Mouse (Mus musculus): ENCODE data around the gene Kremen1.

Gene Kremen1

DNA sequence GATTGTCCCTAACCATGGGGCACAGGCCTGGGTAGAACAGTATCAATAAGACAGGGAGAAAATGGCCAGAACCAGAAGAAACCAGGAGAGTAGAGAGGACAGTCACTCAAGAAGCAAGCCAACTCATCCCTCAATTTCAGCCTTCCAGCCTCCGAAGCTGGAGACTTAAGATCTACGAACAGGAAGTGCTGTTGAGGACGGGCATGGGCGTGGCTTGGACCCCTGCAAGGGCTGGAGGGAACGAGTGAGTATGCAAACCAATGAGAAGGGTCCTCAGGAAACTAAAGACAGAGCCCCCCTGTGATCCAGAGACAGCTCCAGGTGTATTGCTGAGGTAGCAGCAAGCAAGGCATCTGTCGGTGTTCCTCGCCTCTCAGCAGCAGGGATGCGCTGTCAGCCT lies 97.0 kb downstream of the Kremen1 start:
- DNase-seq, result no peak

GRCm38 (mm10) chr11:5163421-5163820 lies 97.9 kb downstream of the Kremen1 start:
- DNase-seq, result no peak

DNA sequence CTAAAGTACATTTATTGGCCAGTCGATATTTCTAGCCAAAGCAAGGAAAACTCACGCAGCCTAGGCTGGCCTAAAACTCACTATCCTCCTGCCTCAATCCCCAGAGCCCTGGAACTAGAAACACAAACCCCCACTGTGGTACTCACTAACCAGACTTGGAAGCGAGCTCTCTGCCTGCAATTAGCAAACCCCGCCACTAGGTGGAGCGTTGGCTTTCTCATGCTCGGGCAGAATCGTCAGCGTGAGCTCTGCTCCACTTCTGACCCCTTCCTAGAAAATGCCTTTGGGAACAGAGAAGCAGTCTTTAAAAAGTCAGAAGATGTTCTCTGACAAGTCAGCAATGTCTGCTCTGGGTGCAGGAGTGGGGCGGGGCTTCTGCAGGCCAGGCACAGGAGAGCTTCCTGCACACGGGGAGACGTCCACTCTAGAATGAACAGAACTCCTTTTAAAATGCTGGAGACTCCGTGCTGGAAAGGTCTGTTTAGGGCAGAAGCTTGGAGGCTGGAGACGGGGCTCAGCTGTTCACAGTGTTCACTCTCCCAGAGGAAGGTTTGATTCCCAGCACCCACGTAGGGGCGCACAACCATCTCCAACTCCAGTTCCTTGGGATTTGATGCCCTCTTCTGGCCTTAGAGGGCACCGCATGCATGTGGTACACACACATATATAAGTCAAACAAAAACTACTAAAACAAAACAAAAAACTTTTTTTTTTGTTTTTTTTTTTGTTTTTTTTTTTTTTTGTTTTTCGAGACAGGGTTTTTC lies 100.5 kb downstream of the Kremen1 start:
- DNase-seq, result peak; percentile 64

- no peak for DNase-seq
Measured at GRCm38 (mm10) chr11:5158056-5158455, 103.3 kb downstream of the Kremen1 start.

- DNase-seq, result peak; percentile 62
Measured at GRCm38 (mm10) chr11:5154961-5155805, 106.2 kb downstream of the Kremen1 start.

GRCm38 (mm10) chr11:5151680-5152337 lies 109.5 kb downstream of the Kremen1 start, which contains the start of gene Emid1:
TSS of gene Emid1 (minus strand) at chr11:5152257.
- peak; percentile 44 for DNase-seq

DNA sequence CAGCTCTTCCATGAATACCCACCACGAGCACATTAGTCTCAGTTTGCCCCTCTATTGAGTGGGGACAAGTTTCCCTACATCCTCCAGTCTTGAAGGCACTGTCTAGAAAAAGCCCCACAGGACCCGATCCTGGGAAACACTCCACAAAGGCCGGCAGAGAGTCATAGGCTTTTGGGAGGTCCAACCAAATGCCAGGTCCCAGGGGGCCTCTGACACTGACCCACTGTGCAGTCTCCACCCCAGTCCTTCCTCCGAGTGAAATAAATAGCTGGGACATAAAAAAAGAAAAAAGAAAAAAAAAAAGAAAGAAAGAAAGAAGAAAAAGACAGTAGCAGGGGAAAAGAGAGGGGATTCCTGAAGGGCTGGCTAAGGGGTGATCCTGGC lies 110.1 kb downstream of the Kremen1 start:
- peak; percentile 39 for DNase-seq

DNA sequence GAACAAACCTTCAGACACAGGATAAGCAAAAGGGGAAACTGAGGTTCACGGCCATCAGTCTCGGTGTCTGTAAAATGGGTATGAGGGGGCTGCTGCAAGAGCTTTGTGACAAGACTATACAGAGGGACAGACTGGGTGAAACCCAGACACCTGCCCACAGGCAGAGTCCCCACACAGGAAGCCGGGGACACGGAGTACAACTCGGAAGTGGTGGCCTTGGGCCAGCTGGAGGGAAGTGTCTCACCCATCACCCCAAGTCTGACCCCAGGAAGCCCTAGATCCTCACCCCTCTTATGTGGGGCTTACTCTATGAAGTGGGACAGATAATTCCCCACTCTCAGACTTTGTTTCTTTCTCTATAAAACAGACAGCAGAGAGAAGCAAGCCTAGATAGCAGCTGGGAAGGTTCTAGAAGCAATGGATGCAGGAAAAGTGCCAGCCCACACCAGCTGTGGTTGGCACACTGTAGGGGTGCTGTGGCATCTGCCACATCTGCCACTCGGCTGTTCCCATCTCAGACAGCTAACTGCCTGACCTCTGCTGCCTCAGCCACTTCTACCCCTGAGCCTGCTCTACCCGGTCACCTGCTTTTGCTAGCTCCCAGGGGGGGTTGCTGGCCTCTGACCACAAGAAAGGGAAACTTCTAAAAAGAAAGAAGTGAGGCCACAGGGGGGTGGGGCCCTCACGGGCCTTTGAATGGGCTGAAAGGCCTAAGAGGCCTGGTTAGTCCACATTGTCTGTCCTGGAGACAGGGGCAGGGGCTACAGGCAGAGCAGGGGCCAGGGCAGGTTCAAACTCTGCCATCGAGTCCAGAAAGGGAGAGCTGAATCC lies 110.7 kb downstream of the Kremen1 start:
- DNase-seq, result peak; percentile 27

DNA sequence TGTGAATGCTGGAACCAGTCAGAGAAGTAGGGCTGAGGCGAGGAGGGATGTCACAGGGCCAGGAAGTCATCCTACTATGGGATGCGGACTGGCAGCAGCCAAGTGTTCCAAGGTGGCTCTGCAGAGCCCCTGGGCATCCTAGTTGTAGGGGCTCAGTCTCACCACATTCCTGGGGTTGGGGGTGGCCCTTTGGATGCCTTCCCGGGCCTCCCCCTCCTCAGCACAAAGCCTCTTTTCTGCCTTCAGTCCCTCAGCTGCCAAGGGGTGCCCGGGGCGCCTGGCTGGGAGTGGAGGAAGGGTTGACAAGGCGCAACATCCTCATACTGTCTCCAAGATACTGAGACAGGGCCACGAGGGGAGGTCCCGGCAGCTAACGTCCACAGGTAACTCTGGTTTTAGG lies 111.4 kb downstream of the Kremen1 start:
- DNase-seq, result no peak

DNA sequence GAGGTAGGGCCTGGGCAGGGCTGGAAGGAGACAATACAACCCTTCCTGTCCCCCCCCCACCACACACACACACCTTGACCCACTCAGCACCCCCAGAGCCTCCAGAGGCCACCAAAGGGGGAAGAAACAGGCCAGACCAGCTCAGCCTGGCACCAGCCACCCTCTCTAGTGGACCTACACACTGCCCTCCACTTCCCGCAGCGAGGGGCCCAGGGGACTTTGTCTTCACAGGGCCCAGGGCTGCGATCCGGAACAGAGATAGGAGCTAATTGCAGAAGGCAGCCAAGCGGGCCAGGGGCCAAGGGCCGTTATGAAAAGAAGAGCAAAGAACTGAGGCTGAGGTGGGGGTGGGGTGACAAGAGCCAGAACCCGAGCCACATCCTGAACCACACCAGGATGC lies 112.1 kb downstream of the Kremen1 start:
- peak; percentile 52 for DNase-seq

DNA sequence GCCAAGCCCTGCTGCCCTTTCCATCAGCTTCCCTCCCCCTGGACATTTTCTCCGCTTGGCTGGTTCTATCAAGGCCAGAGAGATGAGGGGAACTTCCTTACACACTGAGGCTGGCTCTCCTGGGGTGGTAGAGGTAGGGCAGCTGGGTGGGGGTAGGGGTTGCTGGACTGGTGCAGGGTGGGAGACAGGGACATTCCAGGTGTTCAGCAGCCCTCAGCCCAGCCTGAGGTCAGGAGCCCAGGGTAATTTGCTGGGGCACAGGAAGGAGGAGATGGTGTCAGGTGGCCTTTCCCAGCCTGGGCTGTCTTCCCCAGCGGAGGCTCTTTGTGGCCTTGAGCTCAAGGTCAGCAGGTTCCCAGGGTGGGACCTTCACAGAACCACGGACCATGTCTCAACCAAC lies 115.8 kb downstream of the Kremen1 start:
- no peak for DNase-seq

DNA sequence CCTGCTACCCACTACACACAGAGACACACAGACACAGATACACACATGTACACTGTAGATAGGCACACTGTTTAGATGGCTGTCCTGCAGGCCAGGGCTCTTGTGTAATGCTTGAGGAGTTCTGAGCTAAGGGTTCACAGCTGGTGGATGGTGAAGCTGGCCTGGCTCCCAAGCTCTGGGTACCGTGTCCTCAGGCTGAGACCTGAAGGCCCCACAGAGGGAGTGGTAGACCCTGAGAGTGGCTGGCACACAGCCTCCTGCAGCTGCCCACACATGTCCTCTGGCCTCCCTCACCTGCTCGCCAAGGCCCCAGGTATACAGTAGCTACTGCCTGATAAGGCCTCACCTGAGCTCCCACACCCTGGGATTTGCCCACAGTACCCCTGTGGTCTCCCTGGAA lies 119.4 kb downstream of the Kremen1 start:
- peak; percentile 37 for DNase-seq

Data from lung, postnatal 10 days (tissue).